Mouse (Mus musculus): ENCODE results near the gene Miga2. TPM values are rescaled to one million over a fixed set of nuclear protein-coding genes. Genes with fewer than 3 reads are reported as not detected.

Miga2 gene
- 23.9 and 27.7 TPM in 2 replicates for polyA plus RNA-seq (2015; fragmentation: Nextera tagmentation; extraction: Ambion mirVana)

DNA sequence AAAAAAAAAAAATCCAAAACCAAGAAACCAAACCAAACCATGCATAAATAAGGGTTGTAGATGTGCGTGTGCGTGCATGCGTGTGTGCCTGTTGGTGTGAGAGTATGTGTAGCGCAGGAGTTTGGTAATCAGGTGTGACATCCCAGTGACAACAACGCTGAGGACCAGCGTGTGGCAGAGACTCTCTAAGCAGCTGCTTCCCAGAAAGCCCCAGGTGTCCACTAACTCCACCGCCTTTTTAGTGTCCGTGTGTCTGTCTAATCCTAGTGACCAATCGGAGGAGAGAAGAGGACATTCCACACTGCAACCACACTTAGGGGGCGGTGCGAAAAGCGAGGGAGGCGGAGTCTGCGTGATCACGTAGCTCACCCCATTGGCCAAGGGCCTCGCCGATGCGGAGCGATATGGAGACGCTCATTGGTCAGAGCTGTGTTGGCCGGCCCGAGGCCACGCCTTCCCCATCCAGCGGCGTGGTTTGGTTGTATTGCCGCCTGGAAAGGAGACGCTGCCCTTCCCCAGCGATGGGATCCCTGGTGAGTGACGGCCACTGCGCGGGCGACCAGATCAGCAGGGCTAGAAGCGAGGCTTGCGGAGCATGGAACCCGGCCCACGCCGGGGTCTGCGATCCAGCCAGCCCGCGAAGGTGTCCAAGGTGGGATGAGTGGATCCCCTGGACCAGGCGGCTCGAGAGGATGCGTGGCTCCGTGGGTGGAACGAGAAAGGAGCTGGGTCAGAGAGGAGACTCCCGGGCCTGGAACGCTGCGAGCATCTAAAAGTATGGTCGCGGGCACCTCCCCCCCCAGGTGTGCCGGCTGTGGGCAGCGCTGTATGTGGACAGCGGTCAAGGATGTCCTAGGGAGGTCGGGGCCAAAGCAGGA, at the start of gene Miga2:
Gene Miga2, plus strand, starts transcription at position 461 of the 878 bp plus-strand sequence.
- WGBS: under 1% methylated on average over 54 of the region's 54 CpGs
- peaks cover 25% of the 10 kb centered on the region for H3K36me3 ChIP-seq
- H3K9ac ChIP-seq: peak within 1 kb of the TSS; percentile 90
- peak within 1 kb of the TSS; percentile 68 for H3K4me3 ChIP-seq
- ATAC-seq (ENCODE audit: insufficient number of reproducible peaks, insufficient read depth, low FRiP score, low TSS enrichment, low read depth): peak; percentile 98
- peaks cover 14% of the 10 kb centered on the region for H3K4me1 ChIP-seq
- peak within 1 kb of the TSS; percentile 95 for H3K4me2 ChIP-seq
- no peaks in the 10 kb centered on the region for H3K9me3 ChIP-seq
- peak within 1 kb of the TSS; percentile 74 for H3K27ac ChIP-seq
- no peaks in the 10 kb centered on the region for H3K27me3 ChIP-seq

DNA sequence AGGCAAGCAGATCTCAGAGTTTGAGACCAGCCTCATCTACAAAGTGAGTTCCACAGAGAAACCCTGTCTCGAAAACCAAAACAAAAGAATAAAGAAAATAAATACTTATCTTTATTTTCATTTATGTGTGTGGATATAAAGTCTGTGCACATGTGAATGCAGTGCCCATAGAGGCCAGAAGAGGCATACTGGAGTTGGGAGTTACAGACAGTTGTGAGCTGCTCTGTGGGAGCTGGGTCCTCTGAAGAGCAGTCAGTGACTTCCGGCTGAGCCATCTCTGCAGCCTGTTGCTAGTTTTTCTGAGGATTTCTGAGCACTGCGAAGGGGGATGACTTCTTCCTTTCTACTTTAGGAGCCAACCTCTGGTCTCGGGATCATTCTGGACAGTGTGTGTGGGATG, 47.9 kb upstream of the Miga2 start:
- no peak for ATAC-seq (ENCODE audit: insufficient number of reproducible peaks, insufficient read depth, low FRiP score, low TSS enrichment, low read depth)
- H3K4me1 ChIP-seq: no peaks in the 10 kb centered on the region
- peaks cover 92% of the 10 kb centered on the region for H3K36me3 ChIP-seq
- no peak overlapping the region for H3K4me2 ChIP-seq
- no peaks in the 10 kb centered on the region for H3K27me3 ChIP-seq
- no peaks in the 10 kb centered on the region for H3K9me3 ChIP-seq
- no peak overlapping the region for H3K27ac ChIP-seq
- H3K4me3 ChIP-seq: no peak overlapping the region
- no peak overlapping the region for H3K9ac ChIP-seq
- 85% methylated on average over 4 of the region's 4 CpGs for WGBS

DNA sequence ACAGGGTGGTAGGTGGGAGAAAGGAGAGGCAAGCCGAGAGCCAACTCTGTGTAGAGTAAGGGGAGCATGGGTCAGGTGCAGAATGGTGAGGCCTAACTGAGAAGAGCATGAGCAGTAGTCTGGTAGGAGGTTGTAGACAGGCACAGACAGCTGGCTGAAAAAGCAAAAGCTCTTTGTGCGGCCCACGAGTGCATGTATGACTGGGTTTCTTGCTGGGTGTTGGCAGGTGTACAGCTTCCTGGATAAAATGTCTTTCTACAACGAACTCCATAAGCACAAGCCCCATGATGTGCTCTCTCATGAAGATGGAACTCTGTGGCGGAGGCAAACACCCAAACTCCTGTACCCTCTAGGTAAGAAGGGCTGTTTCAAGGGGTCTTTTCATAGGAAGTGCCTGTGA, 47.1 kb upstream of the Miga2 start:
- Histone ChIP-seq H3K4me3 (no peak overlapping the region), H3K4me1 (no peaks in the 10 kb centered on the region), H3K9ac (no peak overlapping the region), H3K27ac (no peak overlapping the region), H3K4me2 (no peak overlapping the region), H3K27me3 (no peaks in the 10 kb centered on the region), H3K36me3 (peaks cover 94% of the 10 kb centered on the region), H3K9me3 (no peaks in the 10 kb centered on the region)
- ATAC-seq (ENCODE audit: insufficient number of reproducible peaks, insufficient read depth, low FRiP score, low TSS enrichment, low read depth): no peak
- 90% methylated on average over 5 of the region's 5 CpGs for WGBS

DNA sequence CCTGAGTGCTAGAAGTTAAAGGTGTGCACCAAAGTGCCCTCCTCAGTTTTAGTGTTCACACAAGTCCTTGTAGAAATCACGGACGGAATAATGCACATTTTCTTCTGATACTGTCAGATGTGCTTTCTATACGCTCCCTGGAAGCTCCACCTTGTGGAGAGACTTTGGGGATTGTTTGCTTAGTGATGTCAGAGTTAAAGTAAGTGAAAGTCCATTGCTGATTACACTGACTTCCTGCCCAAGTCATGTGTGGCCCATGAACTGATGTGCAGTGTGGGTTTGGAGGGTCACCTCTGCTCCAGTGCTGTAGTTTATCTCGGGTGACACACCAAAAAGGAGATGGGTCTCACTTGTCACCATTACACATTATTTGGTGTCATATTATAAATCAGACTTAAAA, 44.8 kb upstream of the Miga2 start:
- Histone ChIP-seq H3K27me3 (no peaks in the 10 kb centered on the region), H3K27ac (no peak overlapping the region), H3K4me3 (no peak overlapping the region), H3K36me3 (peaks cover 94% of the 10 kb centered on the region), H3K9me3 (no peaks in the 10 kb centered on the region), H3K9ac (no peak overlapping the region), H3K4me2 (no peak overlapping the region), H3K4me1 (no peaks in the 10 kb centered on the region)
- no peak for ATAC-seq (ENCODE audit: insufficient number of reproducible peaks, insufficient read depth, low FRiP score, low TSS enrichment, low read depth)
- WGBS: 86% methylated on average over 4 of the region's 4 CpGs

DNA sequence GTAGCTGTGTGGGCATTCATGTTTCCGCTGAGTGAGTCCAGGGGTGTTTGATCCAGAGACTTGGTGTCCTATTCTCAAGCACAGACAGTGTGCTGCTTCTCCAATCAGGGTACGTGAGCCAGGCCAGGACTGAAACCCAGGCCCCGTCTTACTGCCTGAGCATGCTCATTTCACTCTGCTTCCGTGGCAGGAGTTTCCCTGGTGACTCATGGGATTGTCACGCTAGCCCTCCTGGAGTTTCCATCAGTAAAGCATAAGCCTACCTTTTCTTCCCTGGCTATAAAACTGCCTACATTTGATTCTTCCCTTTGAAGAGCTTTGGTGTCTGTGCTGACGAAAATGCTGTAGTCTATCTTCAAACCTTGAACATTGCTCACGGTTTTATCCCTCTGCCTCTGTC, 40.9 kb upstream of the Miga2 start:
- H3K27ac ChIP-seq: no peak overlapping the region
- no peaks in the 10 kb centered on the region for H3K27me3 ChIP-seq
- no peak overlapping the region for H3K4me3 ChIP-seq
- H3K36me3 ChIP-seq: peaks cover 94% of the 10 kb centered on the region
- no peak overlapping the region for H3K4me2 ChIP-seq
- H3K9me3 ChIP-seq: no peaks in the 10 kb centered on the region
- 90% methylated on average over 7 of the region's 7 CpGs for WGBS
- no peak overlapping the region for H3K9ac ChIP-seq
- no peaks in the 10 kb centered on the region for H3K4me1 ChIP-seq
- no peak for ATAC-seq (ENCODE audit: insufficient number of reproducible peaks, insufficient read depth, low FRiP score, low TSS enrichment, low read depth)

DNA sequence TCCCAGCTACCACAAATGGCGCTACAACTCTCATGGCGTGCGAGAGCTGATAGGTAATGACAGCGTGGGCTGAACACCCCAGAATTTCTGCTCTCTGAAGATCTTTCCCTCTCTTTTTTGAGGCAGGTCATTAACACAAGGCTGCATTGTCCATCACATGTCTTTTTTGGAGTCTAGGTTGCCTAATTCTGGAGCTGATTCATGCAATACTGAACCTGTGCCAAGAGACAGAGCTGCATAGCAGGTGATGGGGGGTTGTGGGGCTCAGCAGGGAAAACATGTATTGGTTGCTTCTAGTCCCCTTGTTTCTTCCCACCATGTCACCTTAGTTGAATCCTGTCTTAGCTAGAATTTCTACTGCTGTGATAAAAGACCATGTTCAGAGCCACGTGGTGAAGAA, 38.7 kb upstream of the Miga2 start:
- no peak for ATAC-seq (ENCODE audit: insufficient number of reproducible peaks, insufficient read depth, low FRiP score, low TSS enrichment, low read depth)
- no peak overlapping the region for H3K9ac ChIP-seq
- peaks cover 96% of the 10 kb centered on the region for H3K36me3 ChIP-seq
- 91% methylated on average over 5 of the region's 5 CpGs for WGBS
- H3K4me3 ChIP-seq: no peak overlapping the region
- no peaks in the 10 kb centered on the region for H3K4me1 ChIP-seq
- H3K27ac ChIP-seq: no peak overlapping the region
- H3K27me3 ChIP-seq: no peaks in the 10 kb centered on the region
- no peak overlapping the region for H3K4me2 ChIP-seq
- no peaks in the 10 kb centered on the region for H3K9me3 ChIP-seq

DNA sequence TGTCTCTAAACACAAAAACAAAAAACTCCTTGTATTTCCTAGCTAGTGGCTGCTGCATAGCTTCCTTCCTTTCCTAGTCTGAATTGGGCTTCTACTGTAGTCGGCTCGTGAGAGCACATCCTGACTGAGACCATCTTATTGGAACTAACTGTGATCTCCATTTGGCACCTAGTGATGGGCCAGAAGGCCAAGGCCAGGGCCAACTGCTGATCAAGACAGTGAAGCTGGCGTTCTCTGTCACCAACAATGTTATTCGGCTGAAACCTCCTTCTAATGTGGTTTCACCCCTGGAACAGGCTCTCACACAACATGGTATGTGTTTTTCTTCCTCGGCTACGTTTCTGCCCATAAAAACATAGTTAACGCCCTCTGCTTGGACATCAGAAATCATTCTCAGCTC, 36.8 kb upstream of the Miga2 start:
- 92% methylated on average over 7 of the region's 7 CpGs for WGBS
- no peaks in the 10 kb centered on the region for H3K4me1 ChIP-seq
- H3K36me3 ChIP-seq: peaks cover 97% of the 10 kb centered on the region
- H3K27me3 ChIP-seq: no peaks in the 10 kb centered on the region
- no peak overlapping the region for H3K9ac ChIP-seq
- H3K27ac ChIP-seq: no peak overlapping the region
- H3K9me3 ChIP-seq: no peaks in the 10 kb centered on the region
- H3K4me3 ChIP-seq: no peak overlapping the region
- no peak for ATAC-seq (ENCODE audit: insufficient number of reproducible peaks, insufficient read depth, low FRiP score, low TSS enrichment, low read depth)
- H3K4me2 ChIP-seq: no peak overlapping the region

DNA sequence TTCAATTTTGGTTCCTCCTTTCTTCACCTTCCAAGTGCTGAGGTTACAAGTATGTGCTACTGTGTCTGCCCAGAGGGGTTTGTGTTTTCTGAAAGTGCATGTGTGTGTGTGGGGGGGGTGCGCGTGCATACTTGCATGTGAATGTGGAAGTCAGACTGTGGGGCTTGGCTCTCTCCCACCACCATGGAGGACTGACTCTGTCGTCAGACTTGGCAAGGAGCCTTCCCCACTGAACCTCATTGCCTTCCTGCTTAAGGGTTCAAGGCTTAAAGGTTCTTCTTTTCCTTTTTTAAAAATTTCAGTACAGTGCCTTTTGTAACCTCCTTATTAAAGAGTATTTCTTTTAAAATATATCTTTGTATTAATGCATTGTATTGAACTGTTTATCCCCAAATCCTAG, 35.2 kb upstream of the Miga2 start:
- no peaks in the 10 kb centered on the region for H3K4me1 ChIP-seq
- no peak overlapping the region for H3K9ac ChIP-seq
- no peak overlapping the region for H3K4me2 ChIP-seq
- H3K27me3 ChIP-seq: no peaks in the 10 kb centered on the region
- no peaks in the 10 kb centered on the region for H3K9me3 ChIP-seq
- ATAC-seq (ENCODE audit: insufficient number of reproducible peaks, insufficient read depth, low FRiP score, low TSS enrichment, low read depth): no peak
- no peak overlapping the region for H3K27ac ChIP-seq
- H3K36me3 ChIP-seq: peaks cover 97% of the 10 kb centered on the region
- 89% methylated on average over 3 of the region's 3 CpGs for WGBS
- no peak overlapping the region for H3K4me3 ChIP-seq

DNA sequence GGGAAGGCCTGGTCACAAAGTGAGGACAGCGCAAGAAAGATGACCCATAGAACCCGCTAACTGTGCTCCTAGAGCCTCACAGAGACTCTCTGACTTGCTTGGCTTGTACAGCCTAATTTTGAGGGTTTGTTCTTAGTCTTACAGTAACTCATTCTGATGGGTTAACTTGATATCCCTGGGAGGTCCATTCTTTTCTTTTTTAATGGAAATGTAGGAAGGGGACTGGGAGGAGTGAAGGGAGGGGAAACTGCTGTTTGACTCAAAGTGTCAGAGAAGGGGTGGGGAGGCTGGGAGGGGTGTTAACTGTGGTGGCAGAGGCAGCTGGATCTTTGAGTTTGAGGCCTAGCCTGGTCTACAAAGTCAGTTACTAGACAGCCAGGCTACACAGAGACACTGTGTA, 28.7 kb upstream of the Miga2 start:
- Histone ChIP-seq H3K27ac (no peak overlapping the region), H3K4me2 (no peak overlapping the region), H3K4me1 (no peaks in the 10 kb centered on the region), H3K9me3 (no peaks in the 10 kb centered on the region), H3K27me3 (no peaks in the 10 kb centered on the region), H3K36me3 (peaks cover 97% of the 10 kb centered on the region), H3K4me3 (no peak overlapping the region), H3K9ac (no peak overlapping the region)
- WGBS: 96% methylated on average over 2 of the region's 2 CpGs
- ATAC-seq (ENCODE audit: insufficient number of reproducible peaks, insufficient read depth, low FRiP score, low TSS enrichment, low read depth): no peak

DNA sequence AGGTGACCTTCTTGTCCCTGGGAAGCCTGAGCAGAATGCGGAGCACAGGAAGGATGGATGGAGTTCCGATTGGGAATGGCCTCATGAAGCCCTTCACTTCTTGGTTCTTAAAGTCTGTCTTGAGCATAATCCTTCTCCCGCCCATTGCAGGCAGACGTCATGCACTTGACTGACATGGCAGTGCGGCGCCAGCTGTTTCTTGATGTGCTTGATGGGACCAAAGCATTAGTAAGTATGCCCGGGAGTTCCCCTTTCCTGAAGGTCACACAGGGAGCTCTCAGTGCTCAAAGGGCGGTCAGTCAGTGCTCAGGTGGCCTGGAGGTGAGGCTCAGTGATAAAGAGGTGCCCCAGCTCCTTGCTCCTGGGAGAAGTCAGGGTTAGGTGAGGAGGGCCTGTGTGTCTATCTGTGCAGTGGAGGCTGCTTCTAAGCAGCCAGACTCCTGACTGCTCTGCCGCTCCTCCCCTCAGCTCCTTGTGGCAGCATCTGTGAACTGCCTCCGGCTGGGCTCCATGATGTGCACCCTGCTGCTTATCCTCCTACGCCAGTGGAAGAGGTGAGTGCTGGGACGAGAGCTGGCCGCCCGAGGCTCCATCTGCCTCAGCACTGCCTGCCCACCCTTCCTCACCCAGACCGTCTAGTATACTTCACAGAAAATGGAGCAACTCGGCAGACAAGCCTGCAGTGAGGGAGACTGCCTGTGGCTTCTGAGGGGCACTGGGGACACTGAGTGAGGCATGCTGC, 27.7 kb upstream of the Miga2 start:
- Histone ChIP-seq H3K36me3 (peaks cover 97% of the 10 kb centered on the region), H3K4me1 (no peaks in the 10 kb centered on the region), H3K4me3 (no peak overlapping the region), H3K4me2 (no peak overlapping the region), H3K9ac (no peak overlapping the region), H3K27ac (no peak overlapping the region), H3K27me3 (no peaks in the 10 kb centered on the region), H3K9me3 (no peaks in the 10 kb centered on the region)
- 83% methylated on average over 16 of the region's 16 CpGs for WGBS
- no peak for ATAC-seq (ENCODE audit: insufficient number of reproducible peaks, insufficient read depth, low FRiP score, low TSS enrichment, low read depth)

DNA sequence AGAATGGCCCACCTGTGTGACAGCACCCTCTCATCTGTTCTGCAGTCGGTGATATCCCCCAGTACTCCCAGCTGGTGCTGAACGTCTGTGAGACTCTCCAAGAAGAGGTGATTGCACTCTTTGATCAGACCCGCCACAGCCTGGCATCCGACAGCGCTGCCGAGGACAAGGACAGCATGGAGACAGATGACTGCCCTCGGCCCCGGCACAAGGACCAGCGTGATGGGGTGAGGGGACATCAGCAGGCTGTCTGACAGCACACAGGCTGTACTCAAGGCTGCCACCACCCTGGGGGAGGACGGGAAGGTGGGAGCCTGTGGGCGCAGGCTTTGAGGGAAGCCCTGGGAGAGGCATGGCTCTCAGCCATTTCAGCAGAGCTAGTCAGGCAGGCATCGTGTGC, 26.9 kb upstream of the Miga2 start:
- Histone ChIP-seq H3K36me3 (peaks cover 97% of the 10 kb centered on the region), H3K4me1 (no peaks in the 10 kb centered on the region), H3K27me3 (no peaks in the 10 kb centered on the region), H3K4me2 (no peak overlapping the region), H3K9me3 (no peaks in the 10 kb centered on the region), H3K27ac (no peak overlapping the region), H3K9ac (no peak overlapping the region), H3K4me3 (no peak overlapping the region)
- WGBS: 85% methylated on average over 12 of the region's 12 CpGs
- ATAC-seq (ENCODE audit: insufficient number of reproducible peaks, insufficient read depth, low FRiP score, low TSS enrichment, low read depth): no peak

DNA sequence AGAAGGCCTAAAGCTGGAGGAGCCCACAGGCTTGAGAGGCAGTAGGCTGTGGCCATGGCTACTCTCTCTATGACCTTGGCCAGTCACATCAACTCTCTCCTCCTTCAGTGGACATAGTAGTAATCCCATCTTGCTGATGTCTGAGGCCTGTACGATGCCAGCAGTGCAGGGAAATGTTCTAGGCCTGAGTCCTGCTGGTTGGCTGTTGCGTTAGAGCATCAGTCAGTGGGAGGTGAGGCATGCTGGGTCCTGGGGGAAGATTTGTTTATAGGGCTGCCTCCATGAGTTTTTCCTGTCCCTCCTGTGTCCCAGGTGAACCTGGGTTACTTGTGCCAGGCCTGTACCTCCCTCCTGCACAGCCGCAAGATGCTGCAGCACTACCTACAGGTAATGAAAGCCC, 22.0 kb upstream of the Miga2 start:
- Histone ChIP-seq H3K4me2 (no peak overlapping the region), H3K9ac (no peak overlapping the region), H3K4me1 (no peaks in the 10 kb centered on the region), H3K36me3 (peaks cover 97% of the 10 kb centered on the region), H3K27me3 (no peaks in the 10 kb centered on the region), H3K27ac (no peak overlapping the region), H3K9me3 (no peaks in the 10 kb centered on the region), H3K4me3 (no peak overlapping the region)
- 92% methylated on average over 3 of the region's 3 CpGs for WGBS
- ATAC-seq (ENCODE audit: insufficient number of reproducible peaks, insufficient read depth, low FRiP score, low TSS enrichment, low read depth): no peak
